Mouse (Mus musculus) stomach, embryonic 16.5 days (tissue): ENCODE measurements around the gene Cdh5. TPM values are rescaled to one million over a fixed set of nuclear protein-coding genes. Genes with fewer than 3 reads are reported as not detected.

Source experiments
- ATAC-seq: fragments of 200-750 bp; cut with Nextera tagmentation; 2 replicates; pipeline ENCODE4 v1.8.0; 2017; ENCODE audit warnings: moderate number of reproducible peaks, moderate TSS enrichment; ENCODE audit not compliant: insufficient read depth, low FRiP score
- H3K27ac ChIP-seq: fragments of 300-500 bp; sonication (generic); 2 replicates; pipeline ENCODE4 v1.5.1; 2014; ENCODE audit warnings: low read length
- H3K27me3 ChIP-seq: fragments of 300-500 bp; sonication (generic); 2 replicates; pipeline ENCODE4 v1.6.1; 2014; ENCODE audit warnings: low read length, control low read depth, mixed read lengths; ENCODE audit not compliant: control insufficient read depth, insufficient read depth
- H3K36me3 ChIP-seq: fragments of 300-500 bp; sonication (generic); 2 replicates; pipeline ENCODE4 v1.6.1; 2014; ENCODE audit warnings: low read length; ENCODE audit not compliant: control insufficient read depth, insufficient read depth
- H3K4me1 ChIP-seq: fragments of 300-500 bp; sonication (generic); 2 replicates; pipeline ENCODE4 v1.6.1; 2014; ENCODE audit warnings: low read length, control low read depth, mixed read lengths; ENCODE audit not compliant: control insufficient read depth, insufficient read depth
- H3K4me2 ChIP-seq: fragments of 300-500 bp; sonication (generic); 2 replicates; pipeline ENCODE4 v1.6.1; 2014; ENCODE audit warnings: low read depth, low read length, mixed read lengths
- H3K4me3 ChIP-seq: fragments of 300-500 bp; sonication (generic); replicated peaks from 2 replicates; pipeline ENCODE4 v1.5.1; 2014; ENCODE audit warnings: mild to moderate bottlenecking, low read length
- H3K9ac ChIP-seq: fragments of 300-500 bp; sonication (generic); 2 replicates; pipeline ENCODE4 v1.6.1; 2014; ENCODE audit warnings: low read length
- H3K9me3 ChIP-seq: fragments of 300-500 bp; sonication (generic); replicated peaks from 2 replicates; pipeline ENCODE4 v1.6.1; 2016; ENCODE audit warnings: low read length, control low read depth; ENCODE audit not compliant: control insufficient read depth
- WGBS: fragments of 180-500 bp; shearing (Covaris S2); extraction: QIAGEN DNeasy Blood & Tissue Kit; methylation state at CpG from one replicate; pipeline ENCODE4 v1.1.7; 2014; 5-methylcytosine and 5-hydroxymethylcytosine counted together
- polyA plus RNA-seq: library from polyadenylated mRNA; unstranded; fragments of >200 nt; fragmentation: Nextera tagmentation; extraction: Ambion mirVana; gene quantifications from 2 replicates; pipeline ENCODE4 v1.2.1, GENCODE M21; 2015

Gene Cdh5
- polyA plus RNA-seq, 1 experiment from 2014 or later: 25.1 TPM

DNA sequence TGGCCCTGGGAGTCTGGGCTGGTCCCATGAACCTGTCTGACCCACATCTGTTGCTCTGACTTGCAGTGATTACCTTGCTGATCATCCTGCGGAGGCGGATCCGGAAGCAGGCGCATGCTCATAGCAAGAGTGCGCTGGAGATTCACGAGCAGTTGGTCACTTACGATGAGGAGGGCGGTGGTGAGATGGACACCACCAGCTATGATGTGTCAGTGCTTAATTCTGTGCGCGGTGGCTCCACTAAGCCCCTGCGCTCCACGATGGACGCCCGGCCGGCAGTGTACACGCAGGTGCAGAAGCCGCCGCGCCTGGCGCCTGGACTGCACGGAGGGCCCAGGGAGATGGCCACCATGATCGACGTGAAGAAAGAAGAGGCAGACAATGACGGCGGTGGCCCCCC is 41.0 kb downstream of the Cdh5 start:
- H3K9ac ChIP-seq: no peak overlapping the region
- H3K4me1 ChIP-seq: no peaks in the 10 kb centered on the region
- H3K27me3 ChIP-seq: no peaks in the 10 kb centered on the region
- no peak overlapping the region for H3K4me2 ChIP-seq
- H3K9me3 ChIP-seq: no peaks in the 10 kb centered on the region
- H3K4me3 ChIP-seq: no peak overlapping the region
- H3K36me3 ChIP-seq: no peaks in the 10 kb centered on the region
- no peak overlapping the region for H3K27ac ChIP-seq
- 85% methylated on average over 25 of the region's 25 CpGs for WGBS
- no peak for ATAC-seq

- H3K4me2 ChIP-seq: no peak overlapping the region
- WGBS: 81% methylated on average over 4 of the region's 4 CpGs
- no peak overlapping the region for H3K27ac ChIP-seq
- 0 out of 2 replicates have a peak, but pooled peaks have one; percentile 34 for ATAC-seq
- H3K9ac ChIP-seq: no peak overlapping the region
- H3K4me3 ChIP-seq: no peak overlapping the region
- H3K4me1 ChIP-seq: no peaks in the 10 kb centered on the region
- H3K9me3 ChIP-seq: no peaks in the 10 kb centered on the region
- H3K27me3 ChIP-seq: no peaks in the 10 kb centered on the region
- H3K36me3 ChIP-seq: no peaks in the 10 kb centered on the region
Observed at GRCm38 (mm10) chr8:104143379-104143778, 42.0 kb downstream of the Cdh5 start.

GRCm38 (mm10) chr8:104144434-104145216 is 43.2 kb downstream of the Cdh5 start:
- H3K27ac ChIP-seq: no peak overlapping the region
- no peaks in the 10 kb centered on the region for H3K27me3 ChIP-seq
- H3K4me3 ChIP-seq: no peak overlapping the region
- H3K4me2 ChIP-seq: no peak overlapping the region
- H3K9ac ChIP-seq: no peak overlapping the region
- H3K4me1 ChIP-seq: no peaks in the 10 kb centered on the region
- ATAC-seq: no peak
- no peaks in the 10 kb centered on the region for H3K9me3 ChIP-seq
- no peaks in the 10 kb centered on the region for H3K36me3 ChIP-seq
- WGBS: 63% methylated on average over 13 of the region's 13 CpGs

DNA sequence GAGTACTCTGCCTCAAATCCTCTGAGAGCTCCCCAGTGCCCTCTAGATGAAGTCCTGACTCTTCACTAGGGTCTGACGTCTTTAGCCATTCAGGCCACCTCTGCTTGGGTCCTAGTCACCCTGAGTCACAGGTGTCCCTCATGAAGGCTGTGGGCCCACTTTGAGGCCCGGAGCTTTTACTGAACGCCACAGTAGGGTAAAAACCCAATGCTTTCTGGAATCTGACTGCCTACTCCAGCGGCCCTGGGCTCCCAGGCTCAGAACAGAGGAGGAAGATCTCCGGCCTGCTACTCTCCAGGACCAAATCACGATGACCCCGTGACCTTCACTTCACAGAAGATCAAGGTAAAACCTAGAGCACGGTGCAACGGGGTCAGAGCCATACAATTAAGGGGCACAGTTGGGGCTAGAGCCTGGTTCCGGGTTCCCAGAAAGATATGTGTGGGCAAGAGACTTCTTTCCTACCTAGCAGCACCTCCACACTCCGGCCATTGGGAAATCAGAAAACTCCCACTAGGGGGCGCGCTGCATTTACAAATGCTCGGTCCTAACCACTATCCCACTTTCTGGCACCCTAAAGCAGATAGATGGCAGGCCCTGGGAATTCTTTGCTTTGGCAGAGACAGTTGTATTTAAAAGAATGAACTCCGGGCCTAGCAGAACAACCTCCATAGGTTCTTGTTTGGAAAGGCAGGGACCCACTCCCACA is 44.7 kb downstream of the Cdh5 start:
- ATAC-seq: peak; percentile 66; the same call in 1 of the 2 replicates
- no peak overlapping the region for H3K9ac ChIP-seq
- H3K27me3 ChIP-seq: no peaks in the 10 kb centered on the region
- WGBS: 35% methylated on average over 15 of the region's 15 CpGs
- H3K4me3 ChIP-seq: no peak overlapping the region
- H3K4me1 ChIP-seq: no peaks in the 10 kb centered on the region
- no peak overlapping the region for H3K27ac ChIP-seq
- no peak overlapping the region for H3K4me2 ChIP-seq
- H3K9me3 ChIP-seq: no peaks in the 10 kb centered on the region
- no peaks in the 10 kb centered on the region for H3K36me3 ChIP-seq

- no peak overlapping the region for H3K27ac ChIP-seq
- no peak overlapping the region for H3K4me2 ChIP-seq
- no peaks in the 10 kb centered on the region for H3K36me3 ChIP-seq
- H3K4me1 ChIP-seq: no peaks in the 10 kb centered on the region
- ATAC-seq: no peak
- H3K27me3 ChIP-seq: no peaks in the 10 kb centered on the region
- no peak overlapping the region for H3K4me3 ChIP-seq
- 84% methylated on average over 15 of the region's 15 CpGs for WGBS
- H3K9me3 ChIP-seq: no peaks in the 10 kb centered on the region
- no peak overlapping the region for H3K9ac ChIP-seq
Observed at GRCm38 (mm10) chr8:104146717-104147494, 45.5 kb downstream of the Cdh5 start.

DNA sequence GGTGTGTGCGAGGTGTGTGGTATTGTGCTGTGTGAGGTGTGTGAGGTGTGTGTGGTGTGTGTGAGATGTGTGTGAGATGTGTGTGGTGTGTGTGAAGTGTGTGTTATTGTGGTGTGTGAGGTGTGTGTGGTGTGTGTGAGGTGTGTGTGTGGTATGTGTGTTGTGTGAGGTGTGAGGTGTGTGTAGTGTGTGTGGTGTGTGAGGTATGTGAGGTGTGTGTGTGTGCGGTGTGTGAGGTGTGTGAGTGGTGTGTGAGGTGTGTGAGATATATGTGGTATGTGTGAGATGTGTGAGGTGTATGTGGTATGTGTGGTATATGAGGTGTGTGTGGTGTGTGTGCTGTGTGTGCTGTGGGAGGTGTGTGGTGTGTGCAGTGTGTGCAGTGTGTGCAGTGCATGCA is 46.5 kb downstream of the Cdh5 start:
- no peaks in the 10 kb centered on the region for H3K27me3 ChIP-seq
- no peak overlapping the region for H3K4me3 ChIP-seq
- no peak overlapping the region for H3K9ac ChIP-seq
- no peaks in the 10 kb centered on the region for H3K4me1 ChIP-seq
- no peaks in the 10 kb centered on the region for H3K9me3 ChIP-seq
- H3K27ac ChIP-seq: no peak overlapping the region
- 92% methylated on average over 2 of the region's 2 CpGs for WGBS
- no peaks in the 10 kb centered on the region for H3K36me3 ChIP-seq
- H3K4me2 ChIP-seq: no peak overlapping the region
- 0 out of 2 replicates have a peak, but pooled peaks have one; percentile 21 for ATAC-seq

DNA sequence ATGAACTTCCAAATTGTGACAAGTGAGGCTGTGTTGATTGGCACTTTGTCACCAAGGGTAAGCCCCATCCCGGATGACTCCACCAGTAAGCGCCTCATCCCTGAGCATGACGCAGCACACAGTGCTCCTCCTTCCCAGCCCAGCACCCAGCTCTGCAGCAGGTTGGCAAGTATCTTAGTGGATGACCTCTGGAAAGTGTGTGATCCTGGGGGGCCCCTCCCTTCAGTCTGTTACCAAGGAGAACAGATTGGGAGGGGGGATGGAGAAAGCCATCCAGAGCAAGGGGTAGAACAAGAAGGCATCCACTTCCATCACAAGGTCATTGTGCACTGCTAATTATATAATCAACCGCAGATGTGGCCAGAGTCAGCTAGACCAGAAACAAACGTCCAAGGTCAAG is 59.3 kb downstream of the Cdh5 start:
- no peaks in the 10 kb centered on the region for H3K4me1 ChIP-seq
- no peak overlapping the region for H3K27ac ChIP-seq
- H3K36me3 ChIP-seq: no peaks in the 10 kb centered on the region
- no peak overlapping the region for H3K4me2 ChIP-seq
- no peaks in the 10 kb centered on the region for H3K9me3 ChIP-seq
- WGBS: 67% methylated on average over 5 of the region's 5 CpGs
- no peaks in the 10 kb centered on the region for H3K27me3 ChIP-seq
- no peak overlapping the region for H3K4me3 ChIP-seq
- ATAC-seq: no peak
- H3K9ac ChIP-seq: no peak overlapping the region

- no peak overlapping the region for H3K9ac ChIP-seq
- H3K4me1 ChIP-seq: peaks cover 7% of the 10 kb centered on the region; the same call in 1 of the 2 replicates
- H3K4me2 ChIP-seq: no peak overlapping the region
- no peak overlapping the region for H3K4me3 ChIP-seq
- 80% methylated on average over 3 of the region's 3 CpGs for WGBS
- H3K27ac ChIP-seq: no peak overlapping the region
- no peaks in the 10 kb centered on the region for H3K9me3 ChIP-seq
- ATAC-seq: no peak
- peaks cover 31% of the 10 kb centered on the region for H3K27me3 ChIP-seq
- no peaks in the 10 kb centered on the region for H3K36me3 ChIP-seq
Observed at GRCm38 (mm10) chr8:104169461-104169860, 68.0 kb downstream of the Cdh5 start.
